Mouse (Mus musculus): ENCODE results near the gene Tut4. TPM values are rescaled to one million over a fixed set of nuclear protein-coding genes. Genes with fewer than 3 reads are reported as not detected.
A peak's percentile ranks its signal among the peaks of the same experiment; 100 is the strongest.

Tut4 gene
- polyA plus RNA-seq, 1 experiment, result 44.8 TPM

- no peak for DNase-seq (ENCODE audit: low spot score)
Observed at GRCm38 (mm10) chr4:108503023-108503422, 43.8 kb downstream of the Tut4 start.

DNA sequence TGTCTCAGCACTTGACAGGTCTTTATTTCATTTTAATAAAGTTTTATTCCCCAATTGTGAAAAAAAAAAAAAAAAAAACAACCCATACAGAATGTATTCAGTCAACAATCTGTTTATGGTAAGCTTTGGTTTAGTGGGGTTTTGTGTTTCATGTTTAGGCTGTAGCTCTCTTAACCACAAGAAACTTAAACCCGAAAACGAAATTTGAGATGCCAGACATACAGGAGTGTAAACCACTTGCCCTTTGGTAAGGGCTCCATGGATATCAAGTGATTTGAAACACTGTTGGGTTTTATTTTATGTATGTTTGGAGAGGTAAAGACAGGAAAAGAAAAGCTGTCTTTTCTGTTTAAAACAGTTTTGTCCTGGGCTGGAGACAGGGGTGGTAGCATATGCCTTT lies 80.5 kb downstream of the Tut4 start:
- no peak for DNase-seq (ENCODE audit: low spot score)

DNA sequence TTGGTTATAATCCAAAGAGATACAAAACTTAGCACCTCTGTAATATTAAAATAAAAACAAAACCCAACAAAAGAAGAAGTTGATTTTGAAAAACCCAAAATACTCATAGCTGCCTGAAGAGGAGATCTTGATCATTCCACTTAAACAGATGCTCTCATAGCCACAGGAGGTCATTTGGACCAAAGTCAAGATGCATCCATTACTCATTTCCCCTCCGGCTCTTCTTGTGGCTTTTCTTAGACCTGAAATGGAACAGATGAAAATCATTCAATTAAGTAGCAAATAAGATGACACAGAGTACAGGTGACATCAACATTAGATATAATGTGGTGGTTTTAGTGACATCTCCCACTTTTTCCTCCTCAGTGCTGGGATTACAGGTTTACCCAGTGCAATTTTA lies 105.8 kb downstream of the Tut4 start:
- no peak for DNase-seq (ENCODE audit: low spot score)

DNA sequence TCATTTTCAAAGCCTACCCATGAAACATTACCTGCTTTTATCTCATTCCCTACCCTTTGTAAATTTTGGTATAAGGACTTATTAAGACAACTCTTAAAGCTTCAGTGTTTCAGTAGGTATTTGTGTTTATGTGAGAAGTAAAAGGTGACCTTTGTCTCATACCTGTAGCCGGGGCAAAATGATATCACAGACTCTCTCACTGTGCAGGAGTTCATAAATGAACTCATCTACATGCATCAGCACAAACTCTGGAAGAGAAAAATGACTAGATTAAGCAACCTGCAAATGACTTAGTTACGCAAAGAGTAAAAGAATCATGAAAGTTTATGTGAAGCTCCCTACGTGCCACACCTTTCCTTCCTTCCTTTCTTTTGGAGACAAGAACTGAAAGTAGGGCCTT lies 113.4 kb downstream of the Tut4 start:
- DNase-seq (ENCODE audit: low spot score), result no peak

DNA sequence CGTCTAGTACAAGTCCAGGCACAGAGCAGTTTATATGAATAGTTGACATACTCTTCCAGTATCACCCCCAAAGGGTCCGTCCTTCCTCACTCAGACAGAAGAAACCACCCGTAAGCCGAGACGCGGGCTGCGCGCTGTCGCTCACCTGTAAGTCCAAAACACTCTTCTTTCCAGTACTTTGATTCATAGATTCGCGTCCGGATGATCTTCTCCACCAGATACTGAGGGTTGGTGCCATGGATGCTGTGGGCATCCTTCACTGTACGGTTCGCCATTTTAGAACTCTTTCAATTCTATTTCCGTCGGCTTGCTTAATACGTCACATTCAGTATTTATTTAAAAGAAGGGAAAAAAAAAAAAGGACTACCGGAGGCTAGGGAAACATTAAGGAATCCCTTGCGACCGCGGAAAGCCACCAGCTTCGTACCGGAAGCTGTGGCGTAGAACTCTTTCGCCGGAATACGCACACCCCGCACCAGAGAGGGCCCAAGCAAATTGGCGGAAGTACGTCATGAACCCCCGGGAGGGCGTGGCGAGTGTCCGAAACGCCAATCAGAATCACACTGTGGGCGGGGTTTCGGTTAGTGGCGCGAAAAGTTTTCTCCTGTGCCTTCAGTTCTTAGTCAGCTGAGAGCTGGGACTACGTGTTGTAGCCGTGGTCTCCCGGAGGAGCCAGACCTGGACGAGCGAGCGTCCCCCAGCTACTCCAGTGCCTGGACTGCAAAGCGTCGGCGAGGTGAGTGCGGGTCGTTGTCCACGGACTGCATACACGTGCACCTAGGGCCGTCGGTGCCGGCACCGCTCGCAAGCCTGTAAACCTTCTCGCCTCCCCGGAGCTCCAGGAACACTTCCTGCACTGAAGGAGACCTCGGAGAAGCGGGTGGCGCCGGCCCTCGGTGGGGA lies 119.9 kb downstream of the Tut4 start, which contains the start of the genes Prpf38a and Orc1:
TSS of gene Prpf38a (minus strand) at position 497 of the 903 bp plus-strand sequence.
TSS of gene Orc1 (plus strand) at position 584 of the 903 bp plus-strand sequence.
- DNase-seq (ENCODE audit: low spot score), result peak; percentile 87

- DNase-seq (ENCODE audit: low spot score), result no peak
Observed at GRCm38 (mm10) chr4:108579743-108580411, 120.7 kb downstream of the Tut4 start.

- no peak for DNase-seq (ENCODE audit: low spot score)
Observed at GRCm38 (mm10) chr4:108593376-108593775, 134.2 kb downstream of the Tut4 start.

DNA sequence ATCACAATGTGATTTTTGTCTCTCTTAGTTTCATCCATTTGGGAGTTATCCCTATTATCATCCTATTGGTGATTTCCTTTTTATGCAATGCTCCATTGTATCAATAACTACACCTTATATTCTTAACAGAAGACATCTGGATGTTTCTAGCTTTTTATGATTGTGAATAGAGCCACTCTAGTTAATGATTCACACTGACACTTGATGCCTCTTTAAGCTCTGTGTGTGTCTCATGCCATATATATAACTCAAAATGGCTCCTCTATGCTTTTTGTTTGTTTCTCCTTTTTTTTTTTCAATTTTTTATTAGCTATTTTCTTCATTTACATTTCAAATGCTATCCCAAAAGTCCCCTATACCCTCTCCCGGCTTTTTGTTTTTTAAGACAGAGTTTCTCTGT lies 136.6 kb downstream of the Tut4 start:
- DNase-seq (ENCODE audit: low spot score), result no peak

- no peak for DNase-seq (ENCODE audit: low spot score)
Observed at GRCm38 (mm10) chr4:108598306-108598705, 139.1 kb downstream of the Tut4 start.

DNA sequence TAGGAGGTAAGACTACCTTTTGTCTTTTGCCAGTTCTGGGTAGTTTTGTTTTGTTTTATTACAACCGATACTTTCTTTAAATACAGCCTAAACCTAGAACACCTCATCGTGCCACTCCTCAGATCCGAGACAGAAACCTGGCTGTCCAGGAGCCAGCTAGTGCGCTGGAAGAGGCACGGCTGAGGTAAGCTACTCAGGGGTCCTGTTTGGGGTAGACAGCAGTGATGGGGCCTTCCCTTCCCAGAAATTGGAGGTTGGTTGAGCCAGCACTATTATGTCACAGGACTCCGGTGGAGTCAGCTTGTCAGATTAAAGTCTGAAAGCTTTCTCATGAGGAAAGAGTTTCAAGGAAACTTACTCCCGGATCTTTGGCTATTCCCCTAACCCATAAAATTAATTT lies 142.6 kb downstream of the Tut4 start:
- no peak for DNase-seq (ENCODE audit: low spot score)

- DNase-seq (ENCODE audit: low spot score), result no peak
Observed at GRCm38 (mm10) chr4:108608651-108609050, 149.4 kb downstream of the Tut4 start.

Other genes with a start within 250 kb of the Tut4 start
- 0.13 and 0.18 TPM in 2 replicates for gene Zyg11a, start 241.4 kb upstream of the Tut4 start, polyA plus RNA-seq (2012; rRNA removed)
- 15.3 and 17.4 TPM in 2 replicates for gene Zyg11b, start 158.3 kb upstream of the Tut4 start, polyA plus RNA-seq (2012; rRNA removed)
- gene Coa7, start 131.3 kb upstream of the Tut4 start, polyA plus RNA-seq (2012; rRNA removed), result 11.9 and 12.3 TPM in 2 replicates
- 0.15 TPM in 1 of 2 replicates, not detected in the other for gene Shisal2a, start 76.1 kb upstream of the Tut4 start, polyA plus RNA-seq (2012; rRNA removed)
- gene Gpx7, start 52.5 kb upstream of the Tut4 start, polyA plus RNA-seq (2012; rRNA removed), result 34.5 and 34.8 TPM in 2 replicates
- gene Prpf38a, start 119.9 kb downstream of the Tut4 start, polyA plus RNA-seq (2012; rRNA removed), result 29.1 and 30.9 TPM in 2 replicates
- gene Orc1, start 120.0 kb downstream of the Tut4 start, polyA plus RNA-seq (2012; rRNA removed), result 0.27 and 0.34 TPM in 2 replicates
- gene Cc2d1b, start 160.5 kb downstream of the Tut4 start, polyA plus RNA-seq (2012; rRNA removed), result 37.5 and 39.2 TPM in 2 replicates

Measured in urinary bladder, adult 2 months (tissue).